Mouse (Mus musculus) ovary, adult 10 weeks (tissue): ENCODE data around the gene Tex2. TPM values are rescaled to one million over a fixed set of nuclear protein-coding genes. Genes with fewer than 3 reads are reported as not detected.

ENCODE experiments used
- polyA plus RNA-seq: library from polyadenylated mRNA; stranded (reverse); fragments of 350-450 nt; fragmentation: Illumina TruSeq; extraction: RNeasy Lipid Tissue Mini Kit (QIAGEN cat#74804); gene quantifications from one replicate; pipeline ENCODE4 v1.2.3, GENCODE M21; 2014

The Tex2 gene
- 26.9 TPM for polyA plus RNA-seq

GRCm38 (mm10) chr11:106612961-106613637, at the start of gene Tex2:
TSS of gene Tex2 (minus strand) at chr11:106613423.

DNA sequence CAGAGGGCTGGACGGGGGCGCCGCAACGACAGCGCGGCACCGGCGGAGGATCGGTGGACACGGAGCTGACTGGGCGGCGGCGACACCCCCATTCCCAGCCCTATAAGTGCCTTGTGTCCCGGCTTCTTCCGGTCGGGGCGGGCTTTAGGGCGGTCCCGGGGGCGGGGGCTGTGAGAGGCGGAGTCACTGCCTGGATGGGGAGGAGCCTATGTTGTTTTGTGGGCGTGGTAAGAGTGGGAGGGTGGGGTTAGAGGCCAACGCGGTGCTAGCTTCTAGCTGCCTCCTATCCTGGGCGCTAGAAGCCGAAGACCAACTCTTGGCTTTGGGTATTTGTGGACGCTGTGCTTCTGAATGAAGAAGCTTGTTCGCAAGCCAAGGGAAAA, 125.5 kb downstream of the Tex2 start, which contains the start of gene Ern1:
TSS of gene Ern1 (minus strand) at position 120 of the 383 bp plus-strand sequence.

Other genes with a start within 250 kb of the Tex2 start
- gene Prr29, start 248.0 kb downstream of the Tex2 start, polyA plus RNA-seq, result not detected
- 0.94 TPM for gene Icam2, start 225.3 kb downstream of the Tex2 start, polyA plus RNA-seq
- 48.7 TPM for gene Ern1, start 125.6 kb downstream of the Tex2 start, polyA plus RNA-seq
- 19.9 TPM for gene Pecam1, start 137.2 kb upstream of the Tex2 start, polyA plus RNA-seq
- 2.9 TPM for gene Milr1, start 137.8 kb upstream of the Tex2 start, polyA plus RNA-seq
- gene Polg2, start 166.1 kb upstream of the Tex2 start, polyA plus RNA-seq, result 4.5 TPM
- gene Ddx5, start 175.8 kb upstream of the Tex2 start, polyA plus RNA-seq, result 1,274 TPM
- 26.3 TPM for gene Cep95, start 175.8 kb upstream of the Tex2 start, polyA plus RNA-seq